Mouse (Mus musculus) sigmoid colon, adult 10 weeks (tissue): ENCODE results near the gene Clrn1. TPM values are rescaled to one million over a fixed set of nuclear protein-coding genes. Genes with fewer than 3 reads are reported as not detected.

Experiments
- polyA plus RNA-seq: library from polyadenylated mRNA; stranded (reverse); fragments of 350-450 nt; fragmentation: Illumina TruSeq; extraction: RNeasy Lipid Tissue Mini Kit (QIAGEN cat#74804); gene quantifications from one replicate; pipeline ENCODE4 v1.2.3, GENCODE M21; 2014; ENCODE audit warnings: low read depth, low replicate concordance

Clrn1 gene
- not detected for polyA plus RNA-seq

DNA sequence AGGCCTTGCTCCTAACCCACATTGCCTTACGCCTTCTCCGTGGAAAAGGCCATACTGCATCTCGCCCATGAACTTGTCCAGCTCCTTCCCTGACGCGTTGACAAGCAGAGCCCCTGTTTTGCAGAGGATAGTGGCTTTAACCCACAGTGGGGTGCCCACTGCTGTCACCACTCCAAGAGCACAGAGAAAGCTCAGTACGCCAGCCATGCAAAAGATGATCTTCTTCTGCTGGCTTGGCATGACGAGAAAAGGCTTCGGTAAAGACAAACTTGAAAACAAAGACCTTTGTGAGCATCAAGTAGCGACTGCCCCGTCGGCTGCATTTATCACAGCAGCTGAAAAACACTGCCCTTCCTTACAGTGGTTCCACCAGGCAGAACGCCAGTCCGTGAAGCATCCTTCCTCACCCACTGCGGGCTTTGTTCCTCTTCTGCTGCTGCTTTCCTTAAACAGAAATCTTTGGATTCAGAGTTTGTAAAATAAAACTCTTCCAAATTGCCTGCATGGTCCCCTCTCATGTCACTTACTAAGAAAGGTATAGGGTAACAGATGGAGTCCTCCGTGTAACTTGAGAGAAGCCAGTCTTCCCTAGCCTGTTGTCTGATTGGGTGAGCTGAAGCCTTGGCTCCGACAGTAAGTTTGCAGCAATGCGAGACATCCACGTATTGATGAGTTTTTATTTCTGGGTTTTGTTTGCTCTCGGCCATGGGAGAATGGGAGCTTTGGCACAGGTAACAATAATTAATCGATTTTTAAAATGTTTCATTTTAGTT, at the start of gene Clrn1:
Clrn1 (minus strand) TSS at position 540 of the 773 bp plus-strand sequence.

GRCm38 (mm10) chr3:58822211-58822610, 62.9 kb downstream of the Clrn1 start, which contains the start of gene Mindy4b-ps:
TSS of gene Mindy4b-ps (minus strand) at chr3:58822311.

Other genes starting within 250 kb of the Clrn1 start
- gene Erich6, start 248.1 kb downstream of the Clrn1 start, polyA plus RNA-seq: not detected
- 4.6 TPM for gene Siah2, start 192.9 kb downstream of the Clrn1 start, polyA plus RNA-seq
- not detected for gene Mindy4b-ps, start 63.0 kb downstream of the Clrn1 start, polyA plus RNA-seq
- gene Med12l, start 120.5 kb upstream of the Clrn1 start, polyA plus RNA-seq: 3.2 TPM
- 5.1 TPM for gene Gpr171, start 216.5 kb upstream of the Clrn1 start, polyA plus RNA-seq